Mouse (Mus musculus): Measurements from ENCODE around the gene OR5BS1P.
A peak's percentile ranks its signal among the peaks of the same experiment; 100 is the strongest.
"Not testable (repeated sequence)": the region's sequence is repeated elsewhere in the genome, so short reads cannot be mapped to it uniquely, and the experiment has no call there.

The OR5BS1P gene

GRCm38 (mm10) chr15:98506253-98506957 is 36.7 kb downstream of the OR5BS1P start:
- DNase-seq (ENCODE audit: low spot score in 2 of 2) = no peak

- no peak for DNase-seq (ENCODE audit: low spot score in 2 of 2)
Observed at GRCm38 (mm10) chr15:98507321-98507720, 37.6 kb downstream of the OR5BS1P start.

GRCm38 (mm10) chr15:98509387-98509786 is 39.7 kb downstream of the OR5BS1P start:
- no peak for DNase-seq (ENCODE audit: low spot score in 2 of 2)

GRCm38 (mm10) chr15:98510438-98511385 is 41.0 kb downstream of the OR5BS1P start:
- DNase-seq (ENCODE audit: low spot score in 2 of 2) = peak; percentile 63 to 81

GRCm38 (mm10) chr15:98511386-98511928 is 41.8 kb downstream of the OR5BS1P start:
- DNase-seq (ENCODE audit: low spot score in 2 of 2) = peak in 1 of 2 experiments; percentile 52

- DNase-seq (ENCODE audit: low spot score in 2 of 2) = no peak
Observed at GRCm38 (mm10) chr15:98512232-98512631, 42.5 kb downstream of the OR5BS1P start.

GRCm38 (mm10) chr15:98512799-98513321 is 43.2 kb downstream of the OR5BS1P start:
- peak in 1 of 2 experiments; percentile 34 for DNase-seq (ENCODE audit: low spot score in 2 of 2)

- DNase-seq (ENCODE audit: low spot score in 2 of 2) = not testable (repeated sequence)
Observed at GRCm38 (mm10) chr15:98513676-98514075, 44.0 kb downstream of the OR5BS1P start.

- DNase-seq (ENCODE audit: low spot score in 2 of 2) = peak; percentile 43 to 63
Observed at GRCm38 (mm10) chr15:98514146-98514545, 44.5 kb downstream of the OR5BS1P start.

GRCm38 (mm10) chr15:98514845-98515244 is 45.1 kb downstream of the OR5BS1P start:
- DNase-seq (ENCODE audit: low spot score in 2 of 2) = not testable (repeated sequence)

- DNase-seq (ENCODE audit: low spot score in 2 of 2) = peak; percentile 36 to 62
Observed at GRCm38 (mm10) chr15:98517380-98518355, 48.0 kb downstream of the OR5BS1P start.

GRCm38 (mm10) chr15:98521245-98521644 is 51.5 kb downstream of the OR5BS1P start:
- DNase-seq (ENCODE audit: low spot score in 2 of 2) = no peak

- DNase-seq (ENCODE audit: low spot score in 2 of 2) = no peak
Observed at GRCm38 (mm10) chr15:98526057-98526456, 56.4 kb downstream of the OR5BS1P start.

GRCm38 (mm10) chr15:98527056-98527771 is 57.5 kb downstream of the OR5BS1P start:
- DNase-seq (ENCODE audit: low spot score in 2 of 2) = no peak

- no peak for DNase-seq (ENCODE audit: low spot score in 2 of 2)
Observed at GRCm38 (mm10) chr15:98528066-98528563, 58.4 kb downstream of the OR5BS1P start.

Measured in natural killer cell, adult 2 months (primary cell).